Mouse (Mus musculus): ENCODE measurements around the gene Jhy.
A peak's percentile ranks its signal among the peaks of the same experiment; 100 is the strongest.

Jhy gene

GRCm38 (mm10) chr9:40963586-40964417 lies at the start of gene Jhy:
Gene Jhy (minus strand): TSS chr9:40964118.
- peak; percentile 49 for DNase-seq (ENCODE audit: low spot score)

GRCm38 (mm10) chr9:41012456-41012855 lies 48.5 kb upstream of the Jhy start:
- DNase-seq (ENCODE audit: low spot score) = no peak

GRCm38 (mm10) chr9:41011512-41012436 lies 47.9 kb upstream of the Jhy start:
- no peak for DNase-seq (ENCODE audit: low spot score)

DNA sequence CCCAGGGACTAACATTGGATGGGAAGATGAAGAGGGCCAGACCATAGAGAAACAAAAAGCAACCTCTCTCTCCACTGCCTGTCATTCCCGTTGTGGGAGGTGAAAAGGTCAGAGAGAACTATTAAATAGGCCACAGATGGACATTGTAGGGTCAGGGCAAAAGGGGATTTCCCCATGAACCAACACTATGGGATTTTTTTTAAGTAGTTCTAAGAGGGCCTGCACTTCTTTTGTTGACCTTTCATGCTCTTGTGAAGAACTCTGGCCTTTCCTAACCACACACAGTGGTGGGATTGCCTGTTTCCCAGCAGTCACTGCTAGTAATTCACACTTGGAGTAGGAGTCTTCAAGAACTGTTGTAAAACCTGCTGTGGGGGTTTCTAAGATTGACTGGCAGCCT lies 43.9 kb upstream of the Jhy start:
- no peak for DNase-seq (ENCODE audit: low spot score)

DNA sequence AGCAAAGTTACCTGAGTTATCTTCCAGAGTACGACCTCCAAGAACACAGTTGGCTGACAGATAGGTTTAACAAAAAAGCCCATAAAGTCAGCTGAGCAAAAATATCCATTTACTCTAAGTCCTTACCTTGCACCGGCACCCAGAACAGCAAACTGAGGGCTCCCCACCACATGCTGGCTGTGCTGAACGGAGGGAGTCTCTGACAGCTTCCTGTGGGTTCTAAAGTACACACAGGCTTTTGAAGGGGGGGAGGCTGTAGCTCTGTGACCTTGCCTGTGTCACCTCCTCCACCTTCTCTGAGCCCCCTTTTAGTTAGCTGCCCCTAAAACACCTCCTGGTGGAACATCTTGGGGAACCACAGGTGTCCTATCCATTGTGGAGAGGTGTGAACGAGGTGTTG lies 40.5 kb upstream of the Jhy start, which contains the start of gene Crtam:
Gene Crtam, minus strand, starts transcription at position 214 of the 400 bp plus-strand sequence.
- no peak for DNase-seq (ENCODE audit: low spot score)

- DNase-seq (ENCODE audit: low spot score) = no peak
Measured at GRCm38 (mm10) chr9:40997116-40997779, 33.3 kb upstream of the Jhy start.

- DNase-seq (ENCODE audit: low spot score) = no peak
Measured at GRCm38 (mm10) chr9:40994075-40994474, 30.2 kb upstream of the Jhy start.

DNA sequence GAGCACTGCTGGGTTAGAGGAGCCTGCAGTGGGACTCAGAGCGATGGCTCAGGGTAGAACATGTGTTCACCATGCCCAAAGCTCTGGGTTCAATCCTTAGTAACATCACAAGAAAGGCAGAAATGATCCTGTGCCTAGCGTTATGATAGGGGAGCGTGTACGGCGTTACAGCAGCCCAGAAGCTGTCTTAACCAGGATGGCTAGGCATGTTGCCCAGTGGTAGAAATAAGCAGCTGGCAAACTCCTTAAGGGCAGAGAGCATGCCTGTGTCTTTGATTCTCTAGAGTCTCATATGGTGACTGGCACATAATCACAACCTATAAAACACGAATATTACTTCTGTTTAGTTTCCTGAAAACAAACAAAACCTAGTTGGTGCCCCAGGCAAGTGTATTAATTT lies 27.6 kb upstream of the Jhy start:
- no peak for DNase-seq (ENCODE audit: low spot score)

DNA sequence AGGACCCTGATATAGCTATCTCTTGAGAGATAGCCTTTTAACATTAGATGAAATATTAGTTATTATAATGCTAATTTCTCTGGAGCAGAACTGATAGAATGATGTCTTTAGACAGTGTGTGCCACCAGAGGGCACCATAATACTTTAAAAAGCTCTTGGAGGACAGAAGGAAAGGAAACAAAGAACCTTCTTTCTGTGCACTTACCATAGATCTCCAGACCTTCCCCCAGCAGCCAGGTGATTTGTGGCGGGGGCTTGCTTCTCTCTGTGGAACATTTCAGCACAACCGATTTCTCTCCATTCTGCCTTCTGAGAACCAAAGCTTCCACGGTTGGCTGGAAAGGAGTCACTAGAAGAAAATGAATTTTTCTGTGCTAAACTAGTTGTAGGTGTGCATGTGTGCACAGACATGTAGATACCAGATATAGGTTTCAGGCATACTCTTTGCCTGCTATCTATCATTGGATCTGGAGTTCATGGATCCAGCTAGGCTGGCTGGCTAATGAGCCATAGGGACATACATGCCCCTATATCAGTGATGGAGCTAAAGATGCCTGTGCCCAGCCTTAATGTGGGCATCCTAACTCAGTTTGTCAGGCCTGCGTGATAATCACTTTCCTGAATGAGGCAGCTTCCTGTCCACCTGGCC lies 26.1 kb upstream of the Jhy start:
- peak; percentile 82 for DNase-seq (ENCODE audit: low spot score)

GRCm38 (mm10) chr9:40984313-40984712 lies 20.4 kb upstream of the Jhy start:
- DNase-seq (ENCODE audit: low spot score) = no peak

GRCm38 (mm10) chr9:40983758-40984157 lies 19.8 kb upstream of the Jhy start:
- no peak for DNase-seq (ENCODE audit: low spot score)

- DNase-seq (ENCODE audit: low spot score) = peak; percentile 69
Measured at GRCm38 (mm10) chr9:40982480-40982879, 18.6 kb upstream of the Jhy start.

DNA sequence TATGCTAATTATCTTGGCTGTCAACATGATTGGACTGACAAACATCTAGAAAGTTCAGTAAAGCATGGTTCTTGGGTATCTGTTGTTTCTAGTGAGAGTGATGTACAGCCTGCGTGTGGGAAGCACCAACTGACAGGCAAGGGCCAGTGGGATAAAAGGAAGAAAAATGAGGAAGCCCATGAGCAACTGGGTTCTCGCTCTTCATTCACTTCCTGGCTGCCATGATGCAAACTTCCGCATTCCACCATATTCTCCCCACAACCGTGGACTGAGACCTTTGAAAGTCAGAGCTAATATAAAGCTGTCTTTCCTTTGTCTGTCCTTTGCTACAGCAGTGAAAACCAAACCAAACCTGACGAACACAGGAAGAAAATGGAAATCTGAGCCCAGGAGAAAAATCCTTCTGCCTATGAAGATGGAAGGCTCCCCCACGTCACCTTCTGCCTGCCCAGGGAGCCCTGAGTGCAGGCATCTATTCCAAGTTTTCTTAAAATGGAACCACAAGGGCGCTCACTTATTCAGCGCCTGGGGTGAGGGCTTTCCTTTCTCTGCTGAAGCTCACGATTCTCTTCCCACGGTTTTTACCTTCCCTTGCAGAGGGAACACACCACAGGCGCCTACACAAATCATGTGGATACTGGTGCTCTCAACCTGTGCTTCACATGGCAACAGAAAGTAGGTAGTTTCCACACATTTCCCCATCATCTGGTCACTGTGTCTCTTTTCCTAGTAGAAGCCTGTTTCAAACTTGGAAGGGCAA lies 10.3 kb upstream of the Jhy start:
- DNase-seq (ENCODE audit: low spot score) = no peak

DNA sequence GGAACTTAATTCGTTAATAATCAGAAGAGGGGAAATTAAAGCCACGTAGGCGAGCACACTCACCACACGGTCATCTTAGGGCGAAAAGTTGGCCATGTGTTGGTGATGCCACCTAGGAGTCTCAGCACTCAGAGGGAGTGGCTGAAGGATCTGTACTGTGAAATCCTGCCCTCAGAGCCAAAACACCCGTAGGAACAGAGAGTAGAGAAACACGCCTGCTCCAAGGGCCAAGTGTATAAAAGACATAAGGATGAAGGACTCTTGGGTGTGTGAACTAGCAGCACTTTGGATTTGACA lies 448 bp upstream of the Jhy start:
- DNase-seq (ENCODE audit: low spot score) = no peak

GRCm38 (mm10) chr9:40961401-40961800 lies 2.5 kb downstream of the Jhy start:
- DNase-seq (ENCODE audit: low spot score) = no peak

GRCm38 (mm10) chr9:40949039-40949615 lies 14.8 kb downstream of the Jhy start:
- peak; percentile 56 for DNase-seq (ENCODE audit: low spot score)

GRCm38 (mm10) chr9:40948473-40948872 lies 15.4 kb downstream of the Jhy start:
- no peak for DNase-seq (ENCODE audit: low spot score)

DNA sequence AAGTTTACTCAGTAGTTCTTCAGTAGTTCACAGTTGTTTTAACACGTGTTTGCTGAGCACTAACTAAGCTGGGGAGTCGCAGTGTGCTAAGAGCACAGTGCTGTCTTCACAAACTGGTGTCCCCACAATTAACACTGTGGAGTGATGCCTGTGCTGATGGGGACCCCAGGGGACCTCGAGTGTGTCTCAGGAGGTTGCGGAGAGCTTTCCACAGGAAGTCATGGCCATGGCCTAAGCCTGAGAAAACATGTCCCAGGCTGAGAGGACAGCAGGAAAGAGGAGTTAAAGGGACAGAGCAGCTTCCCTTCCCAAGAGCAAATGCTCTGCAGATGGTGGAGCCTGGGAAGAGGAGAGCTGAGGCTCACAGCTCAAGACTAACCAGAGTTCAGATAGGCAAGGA lies 16.8 kb downstream of the Jhy start:
- no peak for DNase-seq (ENCODE audit: low spot score)

DNA sequence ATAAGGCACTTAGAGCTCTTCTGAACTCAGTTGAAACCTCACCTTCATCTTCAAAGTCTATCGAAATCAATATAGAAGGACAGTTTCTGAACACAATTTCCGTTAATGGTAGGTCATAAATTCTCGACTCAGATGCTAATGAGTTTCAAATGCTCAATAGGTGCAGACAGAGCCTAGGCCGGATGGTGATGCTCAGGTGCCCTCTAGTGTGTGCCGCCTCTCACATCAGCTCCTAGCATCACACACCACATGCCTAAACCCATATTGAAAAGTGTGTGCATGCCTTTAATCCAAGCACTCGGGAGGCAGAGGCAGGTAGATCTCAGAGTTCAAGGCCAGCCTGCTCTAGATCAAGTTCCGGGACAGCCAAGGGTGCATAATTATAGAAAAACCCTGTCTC lies 26.5 kb downstream of the Jhy start:
- DNase-seq (ENCODE audit: low spot score) = no peak

DNA sequence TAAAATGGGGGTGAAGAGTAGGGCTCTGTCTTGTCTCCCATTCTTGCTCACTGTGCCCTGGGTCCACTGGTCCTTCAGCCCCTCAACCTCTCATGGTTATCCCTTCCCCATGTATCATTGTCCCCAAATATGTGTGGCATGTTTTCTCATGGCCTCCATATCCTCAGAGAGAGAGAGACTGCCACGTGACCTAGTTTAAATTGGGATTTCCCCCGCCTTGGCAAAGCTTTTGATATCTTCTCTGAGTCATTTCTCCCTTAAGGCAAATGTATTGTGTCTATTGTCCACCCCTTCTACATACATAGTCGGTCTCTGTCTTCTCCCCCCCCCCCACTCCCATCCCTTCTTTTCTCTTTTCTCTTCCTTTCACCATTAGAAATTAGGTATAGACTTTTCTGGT lies 30.6 kb downstream of the Jhy start:
- no peak for DNase-seq (ENCODE audit: low spot score)
